Mouse (Mus musculus) thymus, postnatal 25 days (tissue): Measurements from ENCODE around the gene Neil1.

Experiments used
- DNase-seq: peaks from one replicate; pipeline ENCODE4 v3.0.0; 2022

Gene Neil1

GRCm38 (mm10) chr9:57138507-57138906 is 9.6 kb downstream of the Neil1 start:
- no peak for DNase-seq

GRCm38 (mm10) chr9:57137777-57138176 is 10.3 kb downstream of the Neil1 start:
- DNase-seq: no peak

GRCm38 (mm10) chr9:57137246-57137645 is 10.9 kb downstream of the Neil1 start:
- DNase-seq: no peak

- DNase-seq: peak; percentile 94
Measured at GRCm38 (mm10) chr9:57130577-57131433, 17.3 kb downstream of the Neil1 start, which contains the start of gene Man2c1. TSS of gene Man2c1 (plus strand) at chr9:57130690.

GRCm38 (mm10) chr9:57129641-57130040 is 18.5 kb downstream of the Neil1 start:
- no peak for DNase-seq

GRCm38 (mm10) chr9:57117261-57117755 is 30.8 kb downstream of the Neil1 start:
- DNase-seq: no peak
